Mouse (Mus musculus) forebrain, embryonic 14.5 days (tissue): ENCODE data around the gene Apbb2. TPM values are rescaled to one million over a fixed set of nuclear protein-coding genes. Genes with fewer than 3 reads are reported as not detected.
A peak's percentile ranks its signal among the peaks of the same experiment; 100 is the strongest.

Experiments
- ATAC-seq: fragments of 200-750 bp; cut with Nextera tagmentation; 2 replicates; pipeline ENCODE4 v1.8.0; 2017; ENCODE audit warnings: mild to moderate bottlenecking, moderate library complexity
- DNase-seq: peaks from one replicate; pipeline ENCODE4 v3.0.0-alpha.2; 2015; ENCODE audit warnings: low spot score
- H3K27ac ChIP-seq: fragments of 300-500 bp; sonication (generic); 2 replicates; pipeline ENCODE4 v1.5.1; 2014; ENCODE audit warnings: low read depth, mild to moderate bottlenecking, control low read depth, low read length, moderate library complexity
- H3K27me3 ChIP-seq: fragments of 300-500 bp; sonication (generic); replicated peaks from 2 replicates; pipeline ENCODE4 v1.6.1; 2014; ENCODE audit warnings: low read length, control low read depth, mixed read lengths; ENCODE audit not compliant: control insufficient read depth, insufficient read depth
- H3K36me3 ChIP-seq: fragments of 300-500 bp; sonication (generic); 2 replicates; pipeline ENCODE4 v1.6.1; 2014; ENCODE audit warnings: low read length, control low read depth; ENCODE audit not compliant: control insufficient read depth, insufficient read depth
- H3K4me1 ChIP-seq: fragments of 300-500 bp; sonication (generic); 2 replicates; pipeline ENCODE4 v1.6.1; 2014; ENCODE audit warnings: antibody characterized with exemption, low read length, control low read depth; ENCODE audit not compliant: control insufficient read depth, insufficient read depth
- H3K4me2 ChIP-seq: fragments of 300-500 bp; sonication (generic); 2 replicates; pipeline ENCODE4 v1.6.1; 2014; ENCODE audit warnings: mild to moderate bottlenecking, control low read depth, low read length
- H3K4me3 ChIP-seq: fragments of 300-500 bp; sonication (generic); 2 replicates; pipeline ENCODE4 v1.5.1; 2014; ENCODE audit warnings: low read depth, low read length, control low read depth
- H3K9ac ChIP-seq: fragments of 300-500 bp; sonication (generic); 2 replicates; pipeline ENCODE4 v1.6.1; 2014; ENCODE audit warnings: mild to moderate bottlenecking, low read length, control low read depth, moderate library complexity
- H3K9me3 ChIP-seq: fragments of 300-500 bp; sonication (generic); replicated peaks from 2 replicates; pipeline ENCODE4 v1.6.1; 2016; ENCODE audit warnings: low read length, control low read depth, mixed read lengths; ENCODE audit not compliant: control insufficient read depth
- WGBS: fragments of 180-500 bp; shearing (Covaris S2); extraction: QIAGEN DNeasy Blood & Tissue Kit; methylation state at CpG from one replicate; pipeline ENCODE4 v1.1.7; 2014; 5-methylcytosine and 5-hydroxymethylcytosine counted together
- polyA plus RNA-seq: library from polyadenylated mRNA; unstranded; fragments of >200 nt; fragmentation: Nextera tagmentation; extraction: Ambion mirVana; gene quantifications from 2 replicates; pipeline ENCODE4 v1.2.1, GENCODE M21; 2014

Gene Apbb2
- polyA plus RNA-seq, 1 experiment from 2014 or later = 60.6 TPM

DNA sequence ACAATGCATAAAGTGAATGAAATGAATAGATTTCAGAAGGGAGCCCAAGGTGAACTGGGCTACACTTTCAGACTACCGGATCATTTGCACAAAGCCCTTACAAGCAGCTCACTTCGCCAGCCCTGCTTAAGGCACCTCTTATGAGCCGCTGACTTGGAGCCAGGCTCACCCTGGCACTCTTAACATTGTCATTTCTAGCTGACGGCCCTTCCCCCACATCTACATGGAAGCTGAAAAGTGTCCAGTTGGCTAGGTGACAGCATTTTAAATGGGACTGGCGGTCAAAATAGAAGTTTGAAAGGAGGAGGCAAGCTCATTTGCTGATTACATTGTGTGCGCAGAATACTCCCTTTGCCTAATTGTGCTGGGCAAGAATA is 280.6 kb downstream of the Apbb2 start:
- Histone ChIP-seq H3K9ac (peak overlapping the region; percentile 77), H3K4me2 (peak overlapping the region; percentile 91), H3K4me1 (peaks cover 44% of the 10 kb centered on the region), H3K27me3 (no peaks in the 10 kb centered on the region), H3K27ac (peak overlapping the region; percentile 75), H3K4me3 (peak overlapping the region; percentile 49), H3K36me3 (no peaks in the 10 kb centered on the region), H3K9me3 (no peaks in the 10 kb centered on the region)
- whole genome bisulfite sequencing = 3% methylated on average over 6 of the region's 6 CpGs
- peak; percentile 94 for DNase-seq
- ATAC-seq = peak; percentile 84

GRCm38 (mm10) chr5:66337025-66337968 is 281.3 kb downstream of the Apbb2 start:
- Histone ChIP-seq H3K4me1 (peaks cover 43% of the 10 kb centered on the region), H3K27ac (peak overlapping the region; percentile 75), H3K27me3 (no peaks in the 10 kb centered on the region), H3K4me3 (peak overlapping the region; percentile 49), H3K9me3 (no peaks in the 10 kb centered on the region), H3K9ac (peak overlapping the region; percentile 77), H3K4me2 (peak overlapping the region; percentile 91), H3K36me3 (no peaks in the 10 kb centered on the region)
- ATAC-seq = peak; percentile 76
- peak; percentile 74 for DNase-seq
- WGBS = 3% methylated on average over 38 of the region's 38 CpGs

- Histone ChIP-seq H3K36me3 (no peaks in the 10 kb centered on the region), H3K4me1 (peaks cover 10% of the 10 kb centered on the region; the same call in 1 of the 2 replicates), H3K27me3 (no peaks in the 10 kb centered on the region), H3K4me3 (no peak overlapping the region), H3K9ac (no peak overlapping the region), H3K4me2 (no peak overlapping the region), H3K9me3 (no peaks in the 10 kb centered on the region), H3K27ac (no peak overlapping the region)
- DNase-seq (no peak), ATAC-seq (no peak)
- WGBS = 93% methylated on average over 6 of the region's 6 CpGs
Measured at GRCm38 (mm10) chr5:66330806-66331205, 287.8 kb downstream of the Apbb2 start.

DNA sequence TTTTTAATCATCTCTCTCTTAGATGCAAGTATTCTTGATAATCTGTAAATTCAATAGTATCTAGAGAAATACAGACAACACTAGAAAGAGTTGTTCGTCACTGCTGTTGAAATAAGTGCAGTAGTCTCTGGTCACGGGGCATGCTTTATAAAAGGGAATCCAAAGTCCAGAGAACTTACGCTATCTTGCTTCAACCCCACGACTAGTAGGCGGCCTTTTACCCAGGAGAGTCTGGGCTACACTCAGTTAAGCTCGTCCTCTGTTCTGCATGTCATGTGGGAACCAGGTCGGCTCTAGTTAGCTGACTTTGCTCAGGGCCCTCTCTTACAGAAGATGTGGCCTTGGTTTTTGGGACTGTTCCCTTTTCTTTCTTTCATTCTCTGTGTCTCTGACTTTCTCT is 289.8 kb downstream of the Apbb2 start:
- 80% methylated on average over 7 of the region's 7 CpGs for WGBS
- peaks cover 10% of the 10 kb centered on the region; the same call in 1 of the 2 replicates for H3K4me1 ChIP-seq
- no peak for ATAC-seq
- H3K9ac ChIP-seq = no peak overlapping the region
- H3K4me2 ChIP-seq = peak overlapping the region; percentile 51; the same call in 1 of the 2 replicates
- H3K27me3 ChIP-seq = no peaks in the 10 kb centered on the region
- DNase-seq = no peak
- H3K36me3 ChIP-seq = no peaks in the 10 kb centered on the region
- H3K27ac ChIP-seq = peak overlapping the region; percentile 75; the same call in 1 of the 2 replicates
- H3K4me3 ChIP-seq = no peak overlapping the region
- H3K9me3 ChIP-seq = no peaks in the 10 kb centered on the region

DNA sequence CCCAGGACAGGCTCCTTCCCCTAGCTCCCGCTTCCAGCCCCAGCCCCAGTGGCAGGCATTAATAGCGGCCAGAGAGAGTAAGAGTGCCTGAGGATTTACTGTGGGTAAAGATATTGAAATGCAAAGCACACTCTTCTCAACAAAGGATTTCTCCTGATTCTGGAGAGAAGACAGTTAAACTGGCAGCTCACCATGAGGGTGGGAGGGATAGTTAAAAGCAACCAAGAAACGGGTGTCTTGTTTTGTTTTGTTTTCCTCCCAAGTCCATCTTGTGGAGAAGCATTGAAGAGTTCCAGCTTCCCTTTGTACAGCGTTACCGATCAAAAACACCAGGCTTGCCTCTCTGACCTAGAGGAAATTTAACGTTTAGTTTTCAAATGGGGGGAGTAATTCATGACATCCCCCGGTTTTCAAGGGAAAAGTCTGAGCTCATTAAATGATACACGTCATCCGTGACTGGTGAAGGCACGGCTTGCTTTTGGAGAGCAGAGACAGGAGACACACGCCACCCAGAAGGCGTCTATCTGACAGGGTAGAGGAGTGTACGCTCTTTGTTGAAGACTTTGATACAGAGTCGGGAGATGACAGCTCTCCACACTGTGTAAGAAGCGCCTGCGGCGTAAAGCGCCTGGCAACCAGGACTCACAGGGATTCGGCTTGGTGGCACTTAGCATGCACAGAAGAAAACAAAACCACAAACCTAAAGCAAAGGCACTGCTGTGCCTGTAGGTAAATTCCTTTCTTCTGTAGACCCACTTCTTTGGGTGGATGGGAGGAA is 290.4 kb downstream of the Apbb2 start:
- peak; percentile 92 for ATAC-seq
- Histone ChIP-seq H3K4me1 (peaks cover 10% of the 10 kb centered on the region; the same call in 1 of the 2 replicates), H3K27ac (peak overlapping the region; percentile 75), H3K4me3 (peak overlapping the region; percentile 17), H3K9me3 (no peaks in the 10 kb centered on the region), H3K27me3 (no peaks in the 10 kb centered on the region), H3K36me3 (no peaks in the 10 kb centered on the region), H3K9ac (peak overlapping the region; percentile 47), H3K4me2 (peak overlapping the region; percentile 51)
- peak; percentile 86 for DNase-seq
- WGBS = 19% methylated on average over 19 of the region's 19 CpGs

- no peak overlapping the region for H3K27ac ChIP-seq
- 76% methylated on average over 7 of the region's 7 CpGs for WGBS
Measured at GRCm38 (mm10) chr5:66326395-66326794, 292.2 kb downstream of the Apbb2 start.

GRCm38 (mm10) chr5:66323603-66324002 is 295.0 kb downstream of the Apbb2 start:
- H3K9ac ChIP-seq = no peak overlapping the region
- no peak overlapping the region for H3K27ac ChIP-seq
- no peak overlapping the region for H3K4me2 ChIP-seq
- H3K4me1 ChIP-seq = peaks cover 13% of the 10 kb centered on the region; the same call in 1 of the 2 replicates
- H3K4me3 ChIP-seq = no peak overlapping the region
- H3K27me3 ChIP-seq = no peaks in the 10 kb centered on the region
- DNase-seq (no peak), ATAC-seq (no peak)
- no peaks in the 10 kb centered on the region for H3K36me3 ChIP-seq
- WGBS = 84% methylated on average over 11 of the region's 11 CpGs
- no peaks in the 10 kb centered on the region for H3K9me3 ChIP-seq

More at GRCm38 (mm10) chr5:66326395-66326794, 292.2 kb downstream of the Apbb2 start:
- Histone ChIP-seq H3K36me3 (no peaks in the 10 kb centered on the region), H3K27me3 (no peaks in the 10 kb centered on the region), H3K4me3 (no peak overlapping the region), H3K4me2 (no peak overlapping the region), H3K9ac (no peak overlapping the region), H3K9me3 (no peaks in the 10 kb centered on the region), H3K4me1 (peaks cover 10% of the 10 kb centered on the region; the same call in 1 of the 2 replicates)
- DNase-seq = no peak
- no peak for ATAC-seq

GRCm38 (mm10) chr5:66323131-66323530 is 295.5 kb downstream of the Apbb2 start:
- Histone ChIP-seq H3K9ac (no peak overlapping the region), H3K4me3 (no peak overlapping the region), H3K4me2 (no peak overlapping the region), H3K27ac (no peak overlapping the region), H3K9me3 (no peaks in the 10 kb centered on the region), H3K36me3 (no peaks in the 10 kb centered on the region), H3K4me1 (peaks cover 9% of the 10 kb centered on the region; the same call in 1 of the 2 replicates), H3K27me3 (no peaks in the 10 kb centered on the region)
- DNase-seq (no peak), ATAC-seq (no peak)
- WGBS = 87% methylated on average over 4 of the region's 4 CpGs
